Mouse (Mus musculus) neural tube, embryonic 14.5 days (tissue): ENCODE data around the gene Cdk15. TPM values are rescaled to one million over a fixed set of nuclear protein-coding genes. Genes with fewer than 3 reads are reported as not detected.

Experiments
- ATAC-seq: fragments of 200-750 bp; cut with Nextera tagmentation; 2 replicates; pipeline ENCODE4 v1.8.0; 2017; ENCODE audit warnings: low read depth, mild to moderate bottlenecking, moderate TSS enrichment, moderate library complexity
- H3K27ac ChIP-seq: fragments of 300-500 bp; sonication (generic); 2 replicates; pipeline ENCODE4 v1.5.1; 2014; ENCODE audit warnings: low read depth, mild to moderate bottlenecking, control low read depth, low read length, moderate library complexity, mixed read lengths
- H3K27me3 ChIP-seq: fragments of 300-500 bp; sonication (generic); 2 replicates; pipeline ENCODE4 v1.6.1; 2014; ENCODE audit warnings: low read length; ENCODE audit not compliant: control insufficient read depth, insufficient read depth
- H3K36me3 ChIP-seq: fragments of 300-500 bp; sonication (generic); 2 replicates; pipeline ENCODE4 v1.6.1; 2014; ENCODE audit warnings: low read length, mixed read lengths; ENCODE audit not compliant: control insufficient read depth, insufficient read depth
- H3K4me1 ChIP-seq: fragments of 300-500 bp; sonication (generic); 2 replicates; pipeline ENCODE4 v1.6.1; 2014; ENCODE audit warnings: low read length; ENCODE audit not compliant: control insufficient read depth, insufficient read depth
- H3K4me2 ChIP-seq: fragments of 300-500 bp; sonication (generic); 2 replicates; pipeline ENCODE4 v1.6.1; 2014; ENCODE audit warnings: mild to moderate bottlenecking, low read depth, low read length, control low read depth
- H3K4me3 ChIP-seq: fragments of 300-500 bp; sonication (generic); 2 replicates; pipeline ENCODE4 v1.5.1; 2014; ENCODE audit warnings: low read depth, low read length, control low read depth, mixed read lengths
- H3K9ac ChIP-seq: fragments of 300-500 bp; sonication (generic); replicated peaks from 2 replicates; pipeline ENCODE4 v1.6.1; 2014; ENCODE audit warnings: low read depth, mild to moderate bottlenecking, control low read depth, low read length, mixed read lengths
- H3K9me3 ChIP-seq: fragments of 300-500 bp; sonication (generic); 2 replicates; pipeline ENCODE4 v1.6.1; 2016; ENCODE audit warnings: low read length; ENCODE audit not compliant: control insufficient read depth
- WGBS: fragments of 180-500 bp; shearing (Covaris S2); extraction: QIAGEN DNeasy Blood & Tissue Kit; methylation state at CpG from one replicate; pipeline ENCODE4 v1.1.7; 2014; 5-methylcytosine and 5-hydroxymethylcytosine counted together
- polyA plus RNA-seq: library from polyadenylated mRNA; unstranded; fragments of >200 nt; fragmentation: Nextera tagmentation; extraction: Ambion mirVana; gene quantifications from 2 replicates; pipeline ENCODE4 v1.2.1, GENCODE M21; 2014

The Cdk15 gene
- polyA plus RNA-seq, 1 experiment from 2014 or later: 1.0 TPM

GRCm38 (mm10) chr1:59228552-59228951 is 28.2 kb upstream of the Cdk15 start:
- H3K4me3 ChIP-seq: no peak overlapping the region
- H3K4me1 ChIP-seq: no peaks in the 10 kb centered on the region
- H3K9ac ChIP-seq: no peak overlapping the region
- 88% methylated on average over 7 of the region's 7 CpGs for WGBS
- no peak overlapping the region for H3K27ac ChIP-seq
- H3K27me3 ChIP-seq: no peaks in the 10 kb centered on the region
- H3K36me3 ChIP-seq: no peaks in the 10 kb centered on the region
- no peaks in the 10 kb centered on the region for H3K9me3 ChIP-seq
- no peak for ATAC-seq
- H3K4me2 ChIP-seq: no peak overlapping the region

- no peak overlapping the region for H3K4me2 ChIP-seq
- H3K36me3 ChIP-seq: no peaks in the 10 kb centered on the region
- H3K27ac ChIP-seq: no peak overlapping the region
- no peaks in the 10 kb centered on the region for H3K9me3 ChIP-seq
- H3K4me3 ChIP-seq: no peak overlapping the region
- ATAC-seq: no peak
- no peak overlapping the region for H3K9ac ChIP-seq
- no peaks in the 10 kb centered on the region for H3K4me1 ChIP-seq
- 10% methylated on average over 4 of the region's 4 CpGs for WGBS
- no peaks in the 10 kb centered on the region for H3K27me3 ChIP-seq
These were observed 27.5 kb upstream of the Cdk15 start for GRCm38 (mm10) chr1:59229187-59229586.

GRCm38 (mm10) chr1:59236856-59237441 is 19.8 kb upstream of the Cdk15 start, which contains the start of gene Als2:
TSS of gene Als2 (minus strand) at chr1:59237231.
- no peaks in the 10 kb centered on the region for H3K9me3 ChIP-seq
- under 1% methylated on average over 52 of the region's 58 CpGs for WGBS
- peak; percentile 98 for ATAC-seq

GRCm38 (mm10) chr1:59237614-59238211 is 19.0 kb upstream of the Cdk15 start:
- H3K36me3 ChIP-seq: no peaks in the 10 kb centered on the region
- under 1% methylated on average over 19 of the region's 19 CpGs for WGBS
- peak overlapping the region; percentile 60; the same call in 1 of the 2 replicates for H3K27ac ChIP-seq
- peak overlapping the region; percentile 84 for H3K4me2 ChIP-seq
- no peaks in the 10 kb centered on the region for H3K9me3 ChIP-seq
- H3K9ac ChIP-seq: peak overlapping the region; percentile 47; the same call in 1 of the 2 replicates
- H3K4me3 ChIP-seq: peak overlapping the region; percentile 81
- peak; percentile 42 for ATAC-seq
- H3K27me3 ChIP-seq: no peaks in the 10 kb centered on the region
- H3K4me1 ChIP-seq: no peaks in the 10 kb centered on the region

More at GRCm38 (mm10) chr1:59236856-59237441, 19.8 kb upstream of the Cdk15 start, which contains the start of gene Als2:
- Histone ChIP-seq H3K27ac (peak within 1 kb of the TSS; percentile 65), H3K4me2 (peak within 1 kb of the TSS; percentile 84), H3K36me3 (no peaks in the 10 kb centered on the region), H3K9ac (peak within 1 kb of the TSS; percentile 75), H3K4me1 (no peaks in the 10 kb centered on the region), H3K27me3 (no peaks in the 10 kb centered on the region), H3K4me3 (peak within 1 kb of the TSS; percentile 81)

- Histone ChIP-seq H3K4me1 (no peaks in the 10 kb centered on the region), H3K9me3 (no peaks in the 10 kb centered on the region), H3K4me3 (no peak overlapping the region), H3K36me3 (no peaks in the 10 kb centered on the region), H3K27ac (no peak overlapping the region), H3K4me2 (no peak overlapping the region), H3K27me3 (no peaks in the 10 kb centered on the region), H3K9ac (no peak overlapping the region)
- WGBS: 61% methylated on average over 2 of the region's 2 CpGs
- ATAC-seq: no peak
These were observed 12.9 kb upstream of the Cdk15 start for GRCm38 (mm10) chr1:59243770-59244169.

- WGBS: 5% methylated on average over 9 of the region's 9 CpGs
- no peak overlapping the region for H3K27ac ChIP-seq
- no peaks in the 10 kb centered on the region for H3K9me3 ChIP-seq
- H3K4me2 ChIP-seq: no peak overlapping the region
- H3K4me3 ChIP-seq: no peak overlapping the region
- H3K9ac ChIP-seq: no peak overlapping the region
- peak; percentile 72; the same call in 1 of the 2 replicates for ATAC-seq
- no peaks in the 10 kb centered on the region for H3K4me1 ChIP-seq
- H3K27me3 ChIP-seq: no peaks in the 10 kb centered on the region
- H3K36me3 ChIP-seq: no peaks in the 10 kb centered on the region
These were observed 9.1 kb upstream of the Cdk15 start for GRCm38 (mm10) chr1:59247602-59248001.

- no peak overlapping the region for H3K4me3 ChIP-seq
- peaks cover 6% of the 10 kb centered on the region; the same call in 1 of the 2 replicates for H3K4me1 ChIP-seq
- H3K36me3 ChIP-seq: no peaks in the 10 kb centered on the region
- H3K4me2 ChIP-seq: peak overlapping the region; percentile 37
- 17% methylated on average over 7 of the region's 7 CpGs for WGBS
- H3K27me3 ChIP-seq: no peaks in the 10 kb centered on the region
- H3K27ac ChIP-seq: no peak overlapping the region
- no peak overlapping the region for H3K9ac ChIP-seq
- H3K9me3 ChIP-seq: no peaks in the 10 kb centered on the region
- no peak for ATAC-seq
These were observed 3.9 kb upstream of the Cdk15 start for GRCm38 (mm10) chr1:59252762-59253161.

GRCm38 (mm10) chr1:59253301-59253909 is 3.3 kb upstream of the Cdk15 start:
- H3K9ac ChIP-seq: no peak overlapping the region
- H3K27ac ChIP-seq: no peak overlapping the region
- H3K27me3 ChIP-seq: no peaks in the 10 kb centered on the region
- WGBS: 3% methylated on average over 18 of the region's 18 CpGs
- H3K4me3 ChIP-seq: peak overlapping the region; percentile 12; the same call in 1 of the 2 replicates
- H3K4me2 ChIP-seq: peak overlapping the region; percentile 37
- ATAC-seq: peak; percentile 53; the same call in 1 of the 2 replicates
- no peaks in the 10 kb centered on the region for H3K36me3 ChIP-seq
- no peaks in the 10 kb centered on the region for H3K9me3 ChIP-seq
- H3K4me1 ChIP-seq: peaks cover 6% of the 10 kb centered on the region; the same call in 1 of the 2 replicates

- H3K4me2 ChIP-seq: no peak overlapping the region
- peaks cover 6% of the 10 kb centered on the region; the same call in 1 of the 2 replicates for H3K4me1 ChIP-seq
- H3K27ac ChIP-seq: no peak overlapping the region
- ATAC-seq: peak; percentile 41; the same call in 1 of the 2 replicates
- no peaks in the 10 kb centered on the region for H3K9me3 ChIP-seq
- H3K9ac ChIP-seq: no peak overlapping the region
- H3K4me3 ChIP-seq: no peak overlapping the region
- no peaks in the 10 kb centered on the region for H3K27me3 ChIP-seq
- 13% methylated on average over 3 of the region's 3 CpGs for WGBS
- no peaks in the 10 kb centered on the region for H3K36me3 ChIP-seq
These were observed 1.0 kb downstream of the Cdk15 start for GRCm38 (mm10) chr1:59257736-59258135.
